Mouse (Mus musculus) MEL (cell line): ENCODE results near the gene Cd59a. TPM values are rescaled to one million over a fixed set of nuclear protein-coding genes. Genes with fewer than 3 reads are reported as not detected.

Source experiments
- DNase-seq: peaks from one replicate; pipeline ENCODE4 v3.0.0; 2011; ENCODE audit warnings: low read depth, low spot score
- H3K27ac ChIP-seq: 2 replicates; pipeline ENCODE4 v1.5.1; 2012; ENCODE audit warnings: low read depth, mild to moderate bottlenecking, control low read depth, low read length, moderate library complexity; ENCODE audit not compliant: control insufficient read depth
- H3K27me3 ChIP-seq, 2 experiments: fragments of 150-350 bp in 1 of 2; sonication (generic) in 1 of 2; 2 replicates each; pipeline ENCODE4 v1.6.1; 2012; ENCODE audit warnings: low read length in 2 of 2, mild to moderate bottlenecking in 2 of 2, improper control_type of control experiment in 1 of 2, moderate library complexity in 1 of 2; ENCODE audit not compliant: insufficient read depth in 2 of 2, control insufficient read depth in 1 of 2
- H3K36me3 ChIP-seq, 2 experiments: 2 replicates each; pipeline ENCODE4 v1.6.1; 2012 to 2014; ENCODE audit warnings: low read length in 2 of 2, improper control_type of control experiment in 1 of 2, inconsistent platforms in 1 of 2, mild to moderate bottlenecking in 1 of 2; ENCODE audit not compliant: insufficient read depth in 2 of 2, control insufficient read depth in 1 of 2
- H3K4me1 ChIP-seq, 2 experiments: fragments of 150-350 bp in 1 of 2; sonication (generic) in 1 of 2; 2 replicates each; pipeline ENCODE4 v1.6.1; 2012; ENCODE audit warnings: low read length in 2 of 2, improper control_type of control experiment in 1 of 2, mild to moderate bottlenecking in 1 of 2; ENCODE audit not compliant: insufficient read depth in 2 of 2, control insufficient read depth in 1 of 2
- H3K4me3 ChIP-seq, 2 experiments: fragments of 150-350 bp in 1 of 2; sonication (generic) in 1 of 2; 2 replicates each; pipeline ENCODE4 v1.5.1; 2012; ENCODE audit warnings: low read depth in 2 of 2, low read length in 2 of 2, mild to moderate bottlenecking in 2 of 2, moderate library complexity in 2 of 2, control low read depth in 1 of 2, improper control_type of control experiment in 1 of 2; ENCODE audit not compliant: control insufficient read depth in 1 of 2, insufficient read depth in 1 of 2
- H3K79me2 ChIP-seq: 2 replicates; pipeline ENCODE4 v1.6.1; 2012; ENCODE audit warnings: mild to moderate bottlenecking, low read length, moderate library complexity; ENCODE audit not compliant: control insufficient read depth, poor library complexity, insufficient read depth
- H3K9ac ChIP-seq: 2 replicates; pipeline ENCODE4 v1.6.1; 2012; ENCODE audit warnings: low read depth, mild to moderate bottlenecking, control low read depth, low read length, moderate library complexity; ENCODE audit not compliant: control insufficient read depth, poor library complexity, severe bottlenecking
- H3K9me3 ChIP-seq: fragments of 150-350 bp; sonication (generic); replicated peaks from 2 replicates; pipeline ENCODE4 v1.6.1; 2012; ENCODE audit warnings: mild to moderate bottlenecking, low read length, improper control_type of control experiment, moderate library complexity; ENCODE audit not compliant: insufficient read depth
- CHD2 ChIP-seq: IDR thresholded peaks from 2 replicates; pipeline ENCODE4 v1.6.1; 2011; ENCODE audit warnings: low read length, improper control_type of control experiment
- E2F4 ChIP-seq: IDR thresholded peaks from 2 replicates; pipeline ENCODE4 v1.6.1; 2011; ENCODE audit warnings: low read depth, low read length, improper control_type of control experiment, borderline replicate concordance
- EP300 ChIP-seq, 2 experiments: IDR thresholded peaks; 2 replicates each; pipeline ENCODE4 v1.6.1; 2011; ENCODE audit warnings: improper control_type of control experiment in 2 of 2, low read length in 2 of 2, low read depth in 1 of 2, mild to moderate bottlenecking in 1 of 2
- ETS1 ChIP-seq: IDR thresholded peaks from 2 replicates; pipeline ENCODE4 v1.6.1; 2012; ENCODE audit warnings: low read depth, mild to moderate bottlenecking, inconsistent platforms, low read length, improper control_type of control experiment, moderate library complexity
- GATA1 ChIP-seq: IDR thresholded peaks from 2 replicates; pipeline ENCODE4 v1.6.1; 2011; ENCODE audit warnings: low read depth, low read length, improper control_type of control experiment
- MAFK ChIP-seq: IDR thresholded peaks from 2 replicates; pipeline ENCODE4 v1.6.1; 2011; ENCODE audit warnings: low read depth, mild to moderate bottlenecking, low read length, improper control_type of control experiment, borderline replicate concordance
- MXI1 ChIP-seq: IDR thresholded peaks from 2 replicates; pipeline ENCODE4 v1.6.1; 2011; ENCODE audit warnings: mild to moderate bottlenecking, low read depth, low read length, improper control_type of control experiment
- MYB ChIP-seq: IDR thresholded peaks from 2 replicates; pipeline ENCODE4 v1.6.1; 2011; ENCODE audit warnings: mild to moderate bottlenecking, low read depth, low read length, improper control_type of control experiment
- MYC ChIP-seq: IDR thresholded peaks from 2 replicates; pipeline ENCODE4 v1.6.1; 2011; ENCODE audit warnings: low read depth, mild to moderate bottlenecking, low read length, improper control_type of control experiment, moderate library complexity
- NELFE ChIP-seq: IDR thresholded peaks from 2 replicates; pipeline ENCODE4 v1.6.1; 2011; ENCODE audit warnings: low read depth, low read length, improper control_type of control experiment
- NRF1 ChIP-seq: IDR thresholded peaks from 2 replicates; pipeline ENCODE4 v1.6.1; 2014; ENCODE audit warnings: low read depth, mild to moderate bottlenecking, inconsistent platforms, low read length, improper control_type of control experiment, moderate library complexity; ENCODE audit not compliant: poor library complexity, insufficient read depth, severe bottlenecking
- POLR2A ChIP-seq, 2 experiments: IDR thresholded peaks; 2 replicates each; pipeline ENCODE4 v1.6.1; 2011 to 2012; ENCODE audit warnings: low read length in 2 of 2, mild to moderate bottlenecking in 2 of 2, control low read depth in 1 of 2, improper control_type of control experiment in 1 of 2, low read depth in 1 of 2, moderate library complexity in 1 of 2; ENCODE audit not compliant: control insufficient read depth in 1 of 2, insufficient read depth in 1 of 2, poor library complexity in 1 of 2
- TAL1 ChIP-seq: IDR thresholded peaks from 2 replicates; pipeline ENCODE4 v1.6.1; 2012; ENCODE audit warnings: mild to moderate bottlenecking, inconsistent platforms, low read length, moderate library complexity, mixed read lengths
- TBP ChIP-seq: IDR thresholded peaks from 2 replicates; pipeline ENCODE4 v1.8.0; 2011; ENCODE audit warnings: low read depth, low read length, improper control_type of control experiment
- TCF12 ChIP-seq: IDR thresholded peaks from 2 replicates; pipeline ENCODE4 v1.6.1; 2014; ENCODE audit warnings: low read depth, mild to moderate bottlenecking, inconsistent platforms, low read length, improper control_type of control experiment, moderate library complexity
- USF1 ChIP-seq: IDR thresholded peaks from 2 replicates; pipeline ENCODE4 v1.6.1; 2014; ENCODE audit warnings: low read depth, mild to moderate bottlenecking, inconsistent platforms, low read length, improper control_type of control experiment, moderate library complexity
- USF2 ChIP-seq, 2 experiments: IDR thresholded peaks; 2 replicates each; pipeline ENCODE4 v1.6.1; 2011 to 2012; ENCODE audit warnings: improper control_type of control experiment in 2 of 2, low read length in 2 of 2, borderline replicate concordance in 1 of 2, inconsistent platforms in 1 of 2, low read depth in 1 of 2, mild to moderate bottlenecking in 1 of 2; ENCODE audit not compliant: insufficient read depth in 1 of 2
- ZC3H11A ChIP-seq: IDR thresholded peaks from 2 replicates; pipeline ENCODE4 v1.6.1; 2012; ENCODE audit warnings: low read depth, mild to moderate bottlenecking, inconsistent platforms, low read length, improper control_type of control experiment
- ZMIZ1 ChIP-seq: IDR thresholded peaks from 2 replicates; pipeline ENCODE4 v1.6.1; 2012; ENCODE audit warnings: low read depth, mild to moderate bottlenecking, inconsistent platforms, low read length, improper control_type of control experiment, moderate library complexity
- ZNF384 ChIP-seq: IDR thresholded peaks from 2 replicates; pipeline ENCODE4 v1.6.1; 2012; ENCODE audit warnings: low read depth, mild to moderate bottlenecking, inconsistent platforms, low read length, improper control_type of control experiment
- polyA plus RNA-seq, 2 experiments: library from polyadenylated mRNA; stranded (reverse) in 1 of 2; unstranded in 1 of 2; fragments of >175 nt in 1 of 2; fragments of >200 nt in 1 of 2; gene quantifications; 2 replicates each; pipeline versions ENCODE4 v1.2.1 to v1.2.4; 2012; ENCODE audit warnings: low replicate concordance in 2 of 2, low read depth in 1 of 2; ENCODE audit not compliant: insufficient read length in 2 of 2, insufficient read depth in 1 of 2, missing spikeins in 1 of 2
- total RNA-seq: library from RNA; depleted of rRNA; stranded (reverse); fragments of 300-350 nt; gene quantifications from 2 replicates; pipeline ENCODE4 v1.2.3, GENCODE M21; 2012

Gene Cd59a
- total and polyA plus RNA-seq, 3 experiments = 0.08 to 0.96 TPM; not detected in 1

GRCm38 (mm10) chr2:104135920-104136319 is 40.3 kb downstream of the Cd59a start:
- no peak overlapping the region for H3K4me3 ChIP-seq
- TF ChIP-seq E2F4 (no peak), NELFE (no peak), ETS1 (no peak), USF1 (peak; percentile 50; the same call in 1 of the 2 replicates), NRF1 (no peak), MXI1 (no peak)
- TF ChIP-seq, all 39 proteins: peak for 1
- no peaks in the 10 kb centered on the region for H3K9me3 ChIP-seq
- peaks cover 0 to 5% of the 10 kb centered on the region in 2 experiments; a peak in 2 of 4 replicates for H3K36me3 ChIP-seq
- no peak overlapping the region for H3K27ac ChIP-seq
- no peaks in the 10 kb centered on the region for H3K27me3 ChIP-seq
- peaks cover 0 to 7% of the 10 kb centered on the region in 2 experiments; a peak in 2 of 4 replicates for H3K4me1 ChIP-seq
- H3K79me2 ChIP-seq = no peaks in the 10 kb centered on the region
- no peak for DNase-seq
- H3K9ac ChIP-seq = no peak overlapping the region

GRCm38 (mm10) chr2:104142140-104142539 is 46.5 kb downstream of the Cd59a start:
- peaks cover 5 to 7% of the 10 kb centered on the region in 2 experiments for H3K4me1 ChIP-seq
- no peak overlapping the region for H3K27ac ChIP-seq
- peaks cover 0 to 7% of the 10 kb centered on the region in 2 experiments; a peak in 2 of 4 replicates for H3K36me3 ChIP-seq
- H3K4me3 ChIP-seq = no peak overlapping the region
- no peaks in the 10 kb centered on the region for H3K27me3 ChIP-seq
- no peak for TF ChIP-seq NRF1
- no peak for TF ChIP-seq TAL1
- TF ChIP-seq POLR2A (IDR thresholded peaks at IDR 0.05; ENCODE audit: control insufficient read depth in 1 of 2, insufficient read depth in 1 of 2, low read depth in 1 of 2, low read length in 2 of 2, poor library complexity in 1 of 2) = no peak
- TF ChIP-seq MYB = no peak
- TF ChIP-seq NELFE = no peak
- no peaks in the 10 kb centered on the region for H3K9me3 ChIP-seq
- DNase-seq = no peak
- H3K79me2 ChIP-seq = no peaks in the 10 kb centered on the region
- H3K9ac ChIP-seq = no peak overlapping the region

- H3K79me2 ChIP-seq = no peaks in the 10 kb centered on the region
- TF ChIP-seq USF2 (IDR thresholded peaks at IDR 0.05; ENCODE audit: borderline replicate concordance in 1 of 2, insufficient read depth in 1 of 2, low read depth in 1 of 2, low read length in 2 of 2) (no peak), MYC (no peak), TCF12 (no peak), ZNF384 (no peak), TAL1 (no peak), GATA1 (no peak), E2F4 (no peak), MAFK (no peak), TBP (no peak), ZMIZ1 (no peak), EP300 (IDR thresholded peaks at IDR 0.05; ENCODE audit: low read depth in 1 of 2, low read length in 2 of 2) (no peak), USF1 (no peak), NELFE (no peak), MYB (no peak), CHD2 (no peak), NRF1 (no peak), ZC3H11A (no peak)
- TF ChIP-seq, all 39 proteins: peak for 0
- H3K36me3 ChIP-seq = peaks cover 0 to 7% of the 10 kb centered on the region in 2 experiments; a peak in 2 of 4 replicates
- no peaks in the 10 kb centered on the region for H3K9me3 ChIP-seq
- DNase-seq = no peak
- H3K27ac ChIP-seq = no peak overlapping the region
- H3K9ac ChIP-seq = no peak overlapping the region
- no peak overlapping the region for H3K4me3 ChIP-seq
- H3K4me1 ChIP-seq = peaks cover 5 to 7% of the 10 kb centered on the region in 2 experiments
- no peaks in the 10 kb centered on the region for H3K27me3 ChIP-seq
Observed at GRCm38 (mm10) chr2:104144004-104144403, 48.4 kb downstream of the Cd59a start.
